Mouse (Mus musculus) adrenal gland, postnatal 25 days (tissue): ENCODE results near the gene Kif17. TPM values are rescaled to one million over a fixed set of nuclear protein-coding genes. Genes with fewer than 3 reads are reported as not detected.
"Not testable (repeated sequence)": the region's sequence is repeated elsewhere in the genome, so short reads cannot be mapped to it uniquely, and the experiment has no call there.

ENCODE experiments used
- DNase-seq: peaks from one replicate; pipeline ENCODE4 v3.0.0; 2021; ENCODE audit warnings: mixed read lengths
- total RNA-seq: library from RNA; stranded (reverse); gene quantifications from 2 replicates; pipeline ENCODE4 v1.2.3, GENCODE M21; 2021

Kif17 gene
- total RNA-seq, 1 experiment from 2014 or later = 4.3 TPM

DNA sequence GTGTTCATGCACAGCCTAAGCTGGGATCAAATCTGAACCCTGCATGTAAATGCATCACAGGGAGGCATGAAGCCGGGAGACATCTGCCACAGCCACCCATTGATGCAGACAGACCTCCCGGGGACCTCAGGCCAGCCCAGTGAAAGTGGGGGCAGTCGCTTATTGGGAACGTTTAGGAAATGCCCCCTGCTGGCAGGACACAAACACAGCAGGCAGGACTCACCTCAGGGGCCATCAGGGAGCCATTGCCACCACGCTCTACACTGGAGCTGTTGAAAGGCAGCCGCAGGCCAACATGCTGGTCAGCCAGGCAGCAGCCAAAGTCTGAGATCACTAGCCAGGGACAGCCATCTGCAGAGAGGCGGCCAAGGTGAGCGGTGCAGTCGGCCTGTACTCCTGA, 65.5 kb downstream of the Kif17 start:
- no peak for DNase-seq

DNA sequence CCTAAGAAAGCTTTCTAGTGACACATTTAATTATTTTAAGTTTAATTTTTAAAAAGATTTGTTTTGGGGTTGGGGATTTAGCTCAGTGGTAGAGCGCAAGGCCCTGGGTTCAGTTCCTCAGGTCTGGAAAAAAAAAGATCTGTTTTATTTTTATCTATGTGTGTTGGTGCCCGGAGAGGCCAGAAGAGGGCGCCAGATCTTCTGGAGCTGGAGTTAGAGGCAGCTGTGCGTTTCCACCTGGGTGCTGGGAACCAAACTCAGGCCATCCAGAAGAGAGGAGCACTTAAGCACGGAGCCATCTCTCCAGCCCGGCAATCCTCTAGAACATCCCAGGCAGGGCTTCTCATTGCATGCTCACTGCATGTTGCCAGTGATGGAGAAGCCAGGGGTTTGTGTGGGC, 66.1 kb downstream of the Kif17 start:
- DNase-seq = no peak

DNA sequence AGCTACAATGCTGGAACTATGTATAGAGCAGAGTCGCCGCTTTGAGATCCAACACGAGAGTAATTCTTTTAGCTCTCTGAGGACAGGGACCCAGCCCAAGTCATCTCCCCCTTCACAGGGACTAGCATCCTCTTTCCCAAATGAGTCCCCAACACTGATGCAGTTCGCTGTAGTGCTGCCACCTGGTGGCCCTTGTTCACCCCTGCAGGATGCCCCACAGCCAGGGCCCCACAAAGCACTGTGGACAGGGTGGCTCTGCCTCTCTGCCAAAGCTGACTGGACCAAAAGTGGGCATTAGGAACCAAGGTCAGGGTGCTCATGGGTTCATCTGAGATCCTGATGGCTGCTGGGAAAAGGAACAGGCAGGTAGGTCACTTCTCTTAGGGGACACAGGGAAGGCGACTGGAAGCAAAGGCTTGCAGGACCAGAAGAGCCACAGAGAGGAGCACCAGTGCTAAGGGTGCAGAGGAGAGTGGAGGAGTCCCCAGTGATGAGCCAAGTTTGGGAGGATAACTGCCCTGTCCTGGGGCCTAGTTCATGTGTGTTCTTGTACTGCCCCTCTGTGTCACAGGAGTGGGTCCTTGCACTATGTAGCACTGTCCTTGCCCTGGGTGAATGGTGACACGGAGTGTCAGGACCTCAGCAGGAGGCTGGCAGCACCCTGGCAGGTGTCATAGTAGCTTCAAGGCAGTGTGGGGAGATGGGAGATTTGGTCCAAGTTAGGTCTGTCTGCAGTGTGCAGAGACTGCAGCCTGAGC, 68.5 kb downstream of the Kif17 start:
- DNase-seq = peak; percentile 61

DNA sequence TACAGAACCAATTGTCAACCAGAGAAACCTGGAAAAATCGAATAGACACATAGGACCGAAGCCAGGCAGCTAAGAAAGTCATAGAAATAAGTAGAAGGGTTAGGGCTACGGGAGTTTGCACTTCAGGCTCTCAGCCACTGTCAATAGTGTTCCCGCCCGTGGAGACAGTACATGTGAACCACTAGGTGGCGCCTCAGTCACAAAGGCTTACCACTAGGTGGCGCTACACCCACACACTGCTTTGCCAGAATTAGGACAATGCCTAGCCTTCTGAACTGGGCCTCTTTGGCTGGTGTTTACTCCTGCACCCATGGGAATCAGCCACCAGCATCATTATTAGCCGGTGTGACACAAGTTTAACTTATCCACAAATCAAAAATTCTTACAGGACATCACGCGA, 69.3 kb downstream of the Kif17 start:
- DNase-seq = peak; percentile 80

DNA sequence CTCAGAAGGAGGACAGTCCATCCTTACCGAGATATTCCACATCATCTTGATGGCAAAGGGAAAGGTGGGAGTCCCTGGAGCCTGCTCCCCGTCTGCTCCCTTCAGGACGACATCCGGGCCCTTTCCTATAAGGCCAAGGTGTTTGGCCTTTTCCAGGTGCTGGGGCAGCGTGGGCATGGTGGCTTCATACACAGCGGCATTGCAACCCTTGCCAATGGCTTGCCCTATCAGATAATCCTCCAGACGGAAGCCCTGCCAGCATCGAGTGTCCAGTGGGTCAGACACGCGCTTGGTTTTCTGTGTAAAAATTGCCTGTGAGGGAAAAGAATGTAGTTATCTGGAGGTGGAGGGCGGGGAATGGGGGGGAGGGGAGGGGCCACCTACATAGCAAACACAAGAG, 70.5 kb downstream of the Kif17 start:
- DNase-seq = no peak

DNA sequence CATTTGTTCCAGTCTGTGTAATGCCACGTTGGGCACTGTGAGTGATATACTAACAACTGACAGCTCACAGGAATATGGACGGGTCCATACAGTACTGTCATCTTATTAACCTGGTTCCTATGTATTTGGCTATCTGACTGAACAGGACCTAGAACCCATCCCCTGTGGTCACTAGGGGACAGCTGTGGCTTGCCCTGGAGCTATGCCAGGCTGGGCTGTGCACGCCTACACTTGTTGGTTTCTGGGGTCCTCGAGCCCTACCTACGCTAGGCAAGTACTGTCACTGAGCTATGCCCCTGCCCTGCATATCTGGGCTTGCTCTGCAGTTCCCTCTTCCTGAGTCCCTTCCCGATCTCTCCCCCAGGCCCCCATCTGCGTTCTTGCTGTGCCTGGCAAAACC, 71.3 kb downstream of the Kif17 start:
- DNase-seq = no peak

DNA sequence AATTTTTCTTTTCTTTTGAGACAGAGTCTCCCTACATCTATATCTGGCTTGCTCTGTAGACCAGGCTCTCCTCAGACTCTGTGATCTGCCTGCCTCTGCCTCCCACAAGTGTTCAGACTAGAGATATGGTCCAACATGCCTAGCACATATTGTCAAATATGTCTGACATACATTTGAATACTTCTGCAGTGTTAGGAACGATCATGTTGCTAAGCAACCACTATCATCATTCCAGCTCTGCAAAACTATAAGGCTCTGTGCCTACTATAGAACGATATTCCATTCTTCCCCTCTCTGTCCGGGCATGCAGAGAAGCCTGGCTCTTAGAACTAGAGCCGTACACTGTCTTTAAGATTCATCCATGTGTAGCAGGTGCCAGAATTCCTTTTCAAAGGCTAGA, 72.5 kb downstream of the Kif17 start:
- DNase-seq = no peak

DNA sequence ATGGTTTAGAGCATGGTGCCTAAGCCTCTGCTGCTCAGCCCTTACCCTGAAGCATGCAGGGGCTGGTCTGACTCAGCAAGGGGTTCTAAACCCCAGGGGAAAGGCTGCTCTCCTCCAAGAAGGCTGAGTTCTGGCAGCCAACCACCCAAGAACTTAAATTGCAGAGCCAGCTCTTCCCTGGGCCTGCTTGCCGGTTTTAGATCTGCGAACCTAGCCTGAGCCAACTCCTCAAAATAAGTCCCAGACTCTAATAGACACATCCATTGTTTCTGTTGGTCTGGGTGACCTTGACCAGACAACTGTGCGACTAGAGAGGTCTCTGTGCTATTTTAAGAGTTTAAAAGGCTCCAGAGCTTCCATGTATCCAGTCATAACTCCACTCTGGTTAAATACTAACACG, 73.5 kb downstream of the Kif17 start:
- DNase-seq = no peak

DNA sequence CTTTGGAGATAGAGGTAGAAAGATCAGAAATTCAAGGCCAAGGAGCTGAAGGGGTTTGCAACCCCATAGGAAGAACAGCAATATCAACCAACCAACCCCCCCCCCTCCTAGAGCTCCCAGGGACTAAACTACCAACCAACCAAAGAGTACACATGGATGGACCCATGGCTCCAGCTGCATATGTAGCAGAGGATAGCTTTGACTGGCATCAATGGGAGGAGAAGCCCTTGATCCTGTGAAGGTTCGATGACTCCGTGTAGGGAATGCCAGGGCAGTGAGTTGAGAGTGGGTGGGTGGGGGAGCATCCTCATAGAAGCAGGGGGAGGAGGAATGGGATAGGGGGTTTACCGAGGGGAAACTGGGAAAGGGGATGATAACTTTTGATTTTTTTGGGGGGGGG, 74.2 kb downstream of the Kif17 start:
- no peak for DNase-seq

DNA sequence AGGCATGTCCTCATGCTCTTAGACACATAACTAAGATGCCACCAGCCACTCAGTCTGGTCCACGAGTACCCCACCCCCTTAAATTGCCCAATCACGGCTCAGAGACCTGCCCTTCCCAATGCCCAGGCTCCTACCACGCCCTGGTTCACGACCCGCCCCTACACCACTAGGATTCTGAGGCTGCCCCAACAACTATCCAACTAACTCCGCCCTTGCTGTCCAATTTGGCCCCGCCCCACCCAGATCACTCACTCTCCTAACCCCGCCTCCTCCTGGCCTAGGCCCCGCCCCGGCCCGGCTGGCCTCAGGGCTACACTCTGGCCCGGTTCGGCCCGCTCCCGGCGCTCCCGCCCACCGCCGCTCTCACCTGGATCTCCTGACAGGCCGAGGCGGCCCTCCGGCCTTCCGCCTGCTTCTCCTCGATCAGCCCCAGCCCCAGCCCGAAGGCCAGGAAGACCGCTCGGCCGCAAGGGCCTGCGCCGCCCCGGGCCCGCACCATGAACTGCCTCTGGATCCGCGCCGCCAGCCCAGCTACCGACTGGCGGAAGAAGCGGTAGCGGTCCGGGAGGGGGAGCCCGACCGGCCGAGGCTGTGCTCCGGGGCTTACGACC, 75.3 kb downstream of the Kif17 start:
- peak; percentile 98 for DNase-seq

DNA sequence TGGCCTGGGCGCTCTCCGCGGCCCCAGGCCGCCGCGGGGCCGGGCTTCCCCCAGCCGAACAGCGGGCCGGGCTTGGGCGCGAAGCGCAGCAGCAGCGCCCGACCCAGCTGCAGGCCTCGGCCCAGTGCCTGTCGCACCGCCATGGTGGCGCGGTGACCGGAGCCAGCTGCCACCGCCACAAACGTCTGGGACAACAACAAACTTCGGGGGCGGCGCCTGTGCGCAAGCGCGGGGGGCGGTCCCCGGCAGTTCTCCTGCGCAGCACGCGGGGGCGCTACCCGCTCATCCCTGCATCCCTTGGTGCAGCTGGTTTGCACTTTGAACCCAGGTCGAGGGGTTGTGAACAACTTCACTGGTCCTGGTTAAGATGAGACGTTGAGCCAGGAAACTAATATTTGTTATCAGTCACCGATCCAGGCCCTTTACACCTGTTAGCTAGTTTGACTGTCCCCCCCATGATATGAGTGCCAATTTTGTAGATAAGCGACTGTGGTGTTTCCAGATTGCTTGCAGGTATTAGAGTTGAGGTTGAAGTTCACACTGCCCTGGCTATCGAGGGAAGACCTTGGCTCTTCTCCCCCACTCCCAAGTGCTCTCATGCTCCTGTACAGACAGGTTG, 76.0 kb downstream of the Kif17 start, which contains the start of gene Pink1:
Pink1 (minus strand) TSS at position 231 of the 619 bp plus-strand sequence.
- DNase-seq = peak; percentile 92

DNA sequence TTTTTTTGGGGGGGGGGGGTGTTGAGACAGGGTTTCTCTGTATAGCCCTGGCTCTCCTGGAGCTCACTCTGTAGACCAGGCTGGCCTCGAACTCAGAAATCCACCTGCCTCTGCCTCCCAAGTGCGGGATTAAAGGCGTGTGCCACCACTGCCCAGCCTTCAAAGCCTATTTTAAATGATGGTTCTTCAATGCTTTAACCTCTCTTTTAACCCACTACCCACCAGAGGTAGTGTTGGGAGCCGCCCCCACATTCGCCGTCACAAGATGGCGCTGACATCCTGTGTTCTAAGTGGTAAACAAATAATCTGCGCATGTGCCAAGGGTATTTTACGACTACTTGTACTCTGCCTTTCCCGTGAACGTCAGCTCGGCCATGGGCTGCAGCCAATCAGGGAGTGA, 76.9 kb downstream of the Kif17 start:
- DNase-seq = not testable (repeated sequence)

DNA sequence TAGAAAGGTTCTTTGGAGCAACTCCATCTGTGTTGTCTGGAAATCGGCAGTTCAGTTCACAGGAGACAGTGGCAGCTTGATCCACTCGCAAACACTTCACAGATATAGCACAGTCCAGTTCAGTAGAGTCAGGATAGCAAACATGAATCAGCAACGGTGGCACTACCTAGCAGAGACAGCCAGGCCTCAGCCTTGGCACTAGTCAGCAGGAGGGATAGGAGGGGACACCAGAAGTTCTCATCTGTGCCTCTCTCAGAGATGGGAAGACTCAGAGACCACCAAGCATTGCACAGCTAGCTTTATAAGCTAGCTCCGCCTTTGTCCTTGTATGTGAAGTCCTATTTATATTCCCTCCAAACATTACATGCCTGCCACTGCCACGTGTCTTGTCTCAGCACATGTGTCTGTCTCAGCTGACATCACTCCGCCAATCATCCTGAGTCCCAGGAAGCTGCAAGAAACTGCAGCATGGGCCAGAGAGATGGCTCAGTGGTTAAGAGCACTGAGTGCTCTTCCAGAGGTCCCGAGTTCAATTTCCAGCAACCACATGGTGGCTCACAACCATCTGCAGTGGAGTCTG, 77.7 kb downstream of the Kif17 start:
- DNase-seq = no peak

DNA sequence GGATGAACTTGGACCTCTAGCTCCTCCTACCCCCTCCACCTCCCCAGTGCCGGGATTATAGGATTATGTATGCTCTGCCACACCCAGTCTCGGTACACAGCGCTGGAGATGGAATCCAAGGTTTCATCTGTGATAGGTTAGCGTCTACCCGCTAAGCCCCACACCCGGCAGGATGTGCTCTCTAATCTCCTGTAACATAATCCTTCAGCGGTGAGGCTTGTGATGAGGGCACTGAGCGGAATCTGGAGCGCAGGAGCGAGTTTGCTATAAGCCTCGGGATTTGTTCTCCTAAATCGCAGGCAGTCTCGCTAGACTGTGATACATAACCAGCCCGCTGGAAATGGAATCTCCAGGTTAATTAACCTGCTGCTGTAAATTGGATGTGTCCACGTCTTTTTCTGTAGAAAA, 80.0 kb downstream of the Kif17 start:
- DNase-seq = no peak

DNA sequence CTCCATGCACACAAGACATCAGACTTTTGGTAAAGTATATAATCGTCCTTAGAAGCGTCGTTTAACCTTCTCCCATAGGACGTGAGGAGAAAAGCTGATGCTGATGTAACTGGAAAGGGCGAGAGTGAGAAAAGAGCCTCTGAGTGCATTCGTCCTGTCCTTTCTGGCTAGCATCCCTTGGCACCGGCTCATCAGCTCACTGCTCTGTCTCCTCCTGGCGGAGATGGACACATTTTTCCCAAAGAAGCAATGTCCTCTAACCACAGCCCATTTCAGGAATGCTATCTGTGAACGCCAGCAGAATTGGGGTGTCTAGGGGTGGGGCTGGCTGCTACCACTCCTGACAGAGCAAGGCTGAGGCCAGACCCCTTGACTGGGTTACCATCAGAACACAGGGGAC, 81.4 kb downstream of the Kif17 start:
- no peak for DNase-seq

DNA sequence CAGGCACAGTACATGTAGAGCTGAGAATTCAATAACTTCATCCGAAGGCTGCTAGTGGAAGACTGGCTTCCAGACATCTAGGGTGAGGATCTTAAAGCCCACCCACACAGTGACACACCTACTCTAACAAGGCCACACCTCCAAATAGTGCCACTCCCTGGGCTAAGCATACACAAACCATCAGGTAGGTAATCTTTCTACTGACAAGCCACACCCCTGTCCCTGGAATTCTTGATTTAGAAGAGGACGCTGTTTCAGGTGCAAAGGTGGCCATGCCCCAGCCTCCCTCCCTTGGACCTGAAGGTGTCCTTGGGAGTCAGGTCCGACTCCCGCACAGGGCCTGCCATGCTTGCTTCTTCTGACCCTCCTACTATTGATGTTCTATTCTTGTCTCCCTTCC, 82.9 kb downstream of the Kif17 start:
- DNase-seq = no peak

DNA sequence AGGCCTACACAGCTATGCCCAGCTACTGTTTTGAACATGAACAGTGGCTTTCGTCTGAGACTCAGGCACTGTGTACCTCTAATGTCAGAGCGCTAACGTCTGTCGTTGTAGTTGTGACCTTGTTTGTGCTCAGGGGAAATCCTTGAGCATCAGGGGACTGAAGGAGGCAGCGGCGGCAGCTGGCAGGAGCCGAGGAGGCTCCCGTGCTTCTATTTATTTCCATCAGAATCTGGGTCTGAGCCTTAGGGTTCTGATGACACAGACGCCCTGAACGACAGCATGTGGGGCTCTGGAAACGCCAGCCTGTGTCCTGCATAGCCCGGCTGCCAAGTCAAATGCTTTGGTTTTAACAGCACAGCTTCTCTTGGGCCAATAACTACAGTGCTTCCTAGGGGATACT, 84.8 kb downstream of the Kif17 start:
- no peak for DNase-seq

DNA sequence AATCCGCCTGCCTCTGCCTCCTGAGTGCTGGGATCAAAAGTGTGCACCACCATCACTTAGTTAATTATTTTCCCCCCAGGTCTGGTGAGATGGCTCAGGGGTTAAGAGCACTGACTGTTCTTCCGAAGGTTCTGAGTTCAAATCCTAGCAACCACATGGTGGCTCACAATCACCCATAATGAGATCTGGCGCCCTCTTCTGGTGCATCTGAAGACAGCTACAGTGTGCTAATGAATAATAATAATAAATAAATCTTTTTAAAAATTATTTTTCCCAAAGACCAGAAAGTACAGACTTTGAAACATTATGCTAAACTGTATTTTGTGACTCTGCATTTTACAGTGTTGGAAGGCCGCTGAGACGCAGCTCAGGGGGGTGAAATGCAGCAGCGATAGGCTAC, 85.4 kb downstream of the Kif17 start:
- no peak for DNase-seq

DNA sequence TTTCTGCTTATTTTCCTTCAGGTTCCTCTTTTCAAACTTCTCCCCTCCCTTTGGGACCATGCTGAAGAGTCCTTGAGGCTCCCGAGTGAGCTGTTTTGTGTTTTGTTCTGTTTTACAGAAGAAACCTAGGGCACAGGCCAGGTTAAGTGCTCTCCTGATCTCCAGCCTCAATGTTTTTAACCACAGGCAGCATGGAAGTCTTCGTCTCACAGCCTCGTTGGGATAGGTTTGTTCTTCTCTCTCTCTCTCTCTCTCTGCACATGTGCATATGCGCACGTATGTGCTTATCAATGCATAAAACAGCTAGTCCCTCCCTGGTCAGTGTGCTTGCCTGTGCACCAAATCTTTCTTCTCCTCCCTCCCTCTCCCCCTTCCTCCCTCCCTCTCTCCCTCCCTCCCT, 86.6 kb downstream of the Kif17 start:
- DNase-seq = no peak

DNA sequence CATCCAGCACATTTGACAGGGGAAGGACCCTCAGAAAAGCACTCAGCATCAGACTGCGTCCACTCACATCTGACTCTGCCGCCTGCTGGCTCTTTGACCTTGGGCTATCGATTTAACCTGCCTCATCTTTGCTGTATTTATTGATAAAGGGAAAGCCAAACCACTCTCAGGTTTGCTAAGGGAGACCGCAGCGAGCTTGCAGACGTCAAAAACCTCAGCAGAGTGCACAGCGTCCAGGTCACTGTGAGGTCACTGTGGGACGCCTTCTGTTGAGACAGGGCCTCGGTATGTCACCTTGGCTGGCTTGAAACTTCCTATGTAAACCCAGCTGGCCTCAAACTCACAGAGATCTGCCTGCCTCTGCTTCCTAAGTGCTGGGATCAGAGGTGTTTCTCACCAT, 87.1 kb downstream of the Kif17 start:
- DNase-seq = no peak

DNA sequence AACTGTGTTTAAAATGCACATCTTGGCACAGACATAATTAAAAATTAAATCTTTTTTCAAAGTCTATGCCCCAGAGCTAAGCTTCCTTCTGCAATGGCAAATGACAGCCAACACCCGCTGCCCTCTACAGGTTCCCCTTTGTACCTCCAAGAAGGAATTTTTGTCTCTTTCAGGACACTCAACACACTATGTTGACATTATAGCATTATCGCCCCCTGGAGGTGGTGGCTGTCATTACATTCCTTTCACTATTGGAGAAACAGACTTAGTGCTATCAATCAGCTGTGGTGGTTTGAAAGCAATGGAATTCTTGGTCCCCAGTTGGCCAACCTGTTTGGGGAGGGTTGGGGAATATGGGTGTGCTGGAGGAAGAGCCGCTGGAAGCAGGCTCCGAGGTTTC, 89.7 kb downstream of the Kif17 start:
- peak; percentile 47 for DNase-seq

DNA sequence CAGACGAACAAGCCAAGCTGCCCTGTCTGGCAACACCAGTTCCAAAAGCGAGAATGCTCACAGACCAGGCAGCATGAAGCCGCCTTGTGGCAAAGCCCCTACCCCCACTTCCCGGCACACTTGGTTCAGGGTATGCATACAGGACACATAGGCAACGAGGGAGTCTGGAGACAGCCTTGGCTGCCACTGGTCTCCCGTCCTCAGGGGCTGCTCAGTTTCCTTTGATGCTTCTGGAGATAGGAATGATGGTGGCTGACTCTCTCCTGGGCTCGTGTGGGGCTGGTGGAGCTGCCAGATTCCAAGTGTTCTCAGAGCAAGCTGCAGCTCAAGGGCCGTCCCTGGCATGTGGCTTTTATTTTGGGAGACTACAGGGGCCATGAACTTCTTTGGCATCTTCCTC, 91.2 kb downstream of the Kif17 start:
- no peak for DNase-seq

DNA sequence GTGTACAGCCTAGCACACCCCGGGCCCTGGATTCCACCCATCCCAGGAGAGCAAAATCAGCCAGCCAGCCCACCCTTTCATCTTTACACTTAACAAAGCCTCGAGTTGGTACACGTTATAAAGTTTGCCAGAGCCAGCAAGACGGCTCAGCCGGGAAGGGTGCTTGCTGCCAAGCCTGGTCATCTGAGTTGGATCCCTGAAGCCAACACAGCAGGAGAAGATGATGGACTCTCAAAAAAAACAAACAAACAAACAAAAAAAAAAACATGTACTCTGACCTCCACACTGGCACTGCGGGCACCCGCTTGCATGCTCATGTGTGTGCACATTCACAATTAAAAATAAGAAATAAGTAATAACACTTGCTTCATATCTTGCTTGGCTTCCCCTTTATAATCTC, 91.8 kb downstream of the Kif17 start:
- no peak for DNase-seq
